Mouse (Mus musculus): ENCODE results near the gene Pign.

Pign gene

GRCm38 (mm10) chr1:105644093-105644492 lies 19.4 kb downstream of the Pign start:
- DNase-seq (ENCODE audit: low read depth, low spot score), result no peak
- Histone ChIP-seq H3K36me3 (ENCODE audit: control insufficient read depth, insufficient read depth, low read length, poor library complexity, severe bottlenecking) (peaks cover 11% of the 10 kb centered on the region; the same call in 1 of the 2 replicates), H3K27me3 (ENCODE audit: control insufficient read depth, insufficient read depth, low read length, poor library complexity, severe bottlenecking) (no peaks in the 10 kb centered on the region)

GRCm38 (mm10) chr1:105630481-105630880 lies 33.0 kb downstream of the Pign start:
- DNase-seq (ENCODE audit: low read depth, low spot score), result peak; percentile 54
- no peaks in the 10 kb centered on the region for H3K36me3 ChIP-seq (ENCODE audit: control insufficient read depth, insufficient read depth, low read length, poor library complexity, severe bottlenecking)
- H3K27me3 ChIP-seq (ENCODE audit: control insufficient read depth, insufficient read depth, low read length, poor library complexity, severe bottlenecking), result no peaks in the 10 kb centered on the region

- DNase-seq (ENCODE audit: low read depth, low spot score), result no peak
- 0 out of 2 replicates have a peak, but pooled peaks cover 9% of the 10 kb centered on the region for H3K36me3 ChIP-seq (ENCODE audit: control insufficient read depth, insufficient read depth, low read length, poor library complexity, severe bottlenecking)
- no peaks in the 10 kb centered on the region for H3K27me3 ChIP-seq (ENCODE audit: control insufficient read depth, insufficient read depth, low read length, poor library complexity, severe bottlenecking)
These were observed 73.8 kb downstream of the Pign start for GRCm38 (mm10) chr1:105589673-105590072.

- Histone ChIP-seq H3K27me3 (ENCODE audit: control insufficient read depth, insufficient read depth, low read length, poor library complexity, severe bottlenecking) (no peaks in the 10 kb centered on the region), H3K36me3 (ENCODE audit: control insufficient read depth, insufficient read depth, low read length, poor library complexity, severe bottlenecking) (0 out of 2 replicates have a peak, but pooled peaks cover 11% of the 10 kb centered on the region)
- no peak for DNase-seq (ENCODE audit: low read depth, low spot score)
These were observed 74.8 kb downstream of the Pign start for GRCm38 (mm10) chr1:105588697-105589096.

- DNase-seq (ENCODE audit: low read depth, low spot score), result no peak
- Histone ChIP-seq H3K36me3 (ENCODE audit: control insufficient read depth, insufficient read depth, low read length, poor library complexity, severe bottlenecking) (peaks cover 2% of the 10 kb centered on the region; the same call in 1 of the 2 replicates), H3K27me3 (ENCODE audit: control insufficient read depth, insufficient read depth, low read length, poor library complexity, severe bottlenecking) (no peaks in the 10 kb centered on the region)
These were observed 80.7 kb downstream of the Pign start for GRCm38 (mm10) chr1:105582800-105583199.

- Histone ChIP-seq H3K36me3 (ENCODE audit: control insufficient read depth, insufficient read depth, low read length, poor library complexity, severe bottlenecking) (peaks cover 2% of the 10 kb centered on the region; the same call in 1 of the 2 replicates), H3K27me3 (ENCODE audit: control insufficient read depth, insufficient read depth, low read length, poor library complexity, severe bottlenecking) (no peaks in the 10 kb centered on the region)
- no peak for DNase-seq (ENCODE audit: low read depth, low spot score)
These were observed 82.6 kb downstream of the Pign start for GRCm38 (mm10) chr1:105580909-105581308.

GRCm38 (mm10) chr1:105566051-105566450 lies 97.4 kb downstream of the Pign start:
- Histone ChIP-seq H3K27me3 (ENCODE audit: control insufficient read depth, insufficient read depth, low read length, poor library complexity, severe bottlenecking) (no peaks in the 10 kb centered on the region), H3K36me3 (ENCODE audit: control insufficient read depth, insufficient read depth, low read length, poor library complexity, severe bottlenecking) (no peaks in the 10 kb centered on the region)
- DNase-seq (ENCODE audit: low read depth, low spot score), result no peak

GRCm38 (mm10) chr1:105564289-105564688 lies 99.2 kb downstream of the Pign start:
- Histone ChIP-seq H3K27me3 (ENCODE audit: control insufficient read depth, insufficient read depth, low read length, poor library complexity, severe bottlenecking) (no peaks in the 10 kb centered on the region), H3K36me3 (ENCODE audit: control insufficient read depth, insufficient read depth, low read length, poor library complexity, severe bottlenecking) (peaks cover 2% of the 10 kb centered on the region; the same call in 1 of the 2 replicates)
- no peak for DNase-seq (ENCODE audit: low read depth, low spot score)

- DNase-seq (ENCODE audit: low read depth, low spot score), result peak; percentile 20
- Histone ChIP-seq H3K27me3 (ENCODE audit: control insufficient read depth, insufficient read depth, low read length, poor library complexity, severe bottlenecking) (no peaks in the 10 kb centered on the region), H3K36me3 (ENCODE audit: control insufficient read depth, insufficient read depth, low read length, poor library complexity, severe bottlenecking) (peaks cover 2% of the 10 kb centered on the region; the same call in 1 of the 2 replicates)
These were observed 99.7 kb downstream of the Pign start for GRCm38 (mm10) chr1:105563821-105564220.

GRCm38 (mm10) chr1:105556078-105556477 lies 107.4 kb downstream of the Pign start:
- no peaks in the 10 kb centered on the region for H3K27me3 ChIP-seq (ENCODE audit: control insufficient read depth, insufficient read depth, low read length, poor library complexity, severe bottlenecking)
- peaks cover 2% of the 10 kb centered on the region; the same call in 1 of the 2 replicates for H3K36me3 ChIP-seq (ENCODE audit: control insufficient read depth, insufficient read depth, low read length, poor library complexity, severe bottlenecking)
- DNase-seq (ENCODE audit: low read depth, low spot score), result no peak

GRCm38 (mm10) chr1:105555192-105555718 lies 108.2 kb downstream of the Pign start:
- no peaks in the 10 kb centered on the region for H3K27me3 ChIP-seq (ENCODE audit: control insufficient read depth, insufficient read depth, low read length, poor library complexity, severe bottlenecking)
- no peak for DNase-seq (ENCODE audit: low read depth, low spot score)
- no peaks in the 10 kb centered on the region for H3K36me3 ChIP-seq (ENCODE audit: control insufficient read depth, insufficient read depth, low read length, poor library complexity, severe bottlenecking)

- 0 out of 2 replicates have a peak, but pooled peaks cover 2% of the 10 kb centered on the region for H3K36me3 ChIP-seq (ENCODE audit: control insufficient read depth, insufficient read depth, low read length, poor library complexity, severe bottlenecking)
- DNase-seq (ENCODE audit: low read depth, low spot score), result no peak
- H3K27me3 ChIP-seq (ENCODE audit: control insufficient read depth, insufficient read depth, low read length, poor library complexity, severe bottlenecking), result no peaks in the 10 kb centered on the region
These were observed 110.3 kb downstream of the Pign start for GRCm38 (mm10) chr1:105553130-105553529.

- 0 out of 2 replicates have a peak, but pooled peaks cover 2% of the 10 kb centered on the region for H3K36me3 ChIP-seq (ENCODE audit: control insufficient read depth, insufficient read depth, low read length, poor library complexity, severe bottlenecking)
- H3K27me3 ChIP-seq (ENCODE audit: control insufficient read depth, insufficient read depth, low read length, poor library complexity, severe bottlenecking), result no peaks in the 10 kb centered on the region
- no peak for DNase-seq (ENCODE audit: low read depth, low spot score)
These were observed 113.3 kb downstream of the Pign start for GRCm38 (mm10) chr1:105550163-105550562.

- DNase-seq (ENCODE audit: low read depth, low spot score), result no peak
- Histone ChIP-seq H3K36me3 (ENCODE audit: control insufficient read depth, insufficient read depth, low read length, poor library complexity, severe bottlenecking) (0 out of 2 replicates have a peak, but pooled peaks cover 2% of the 10 kb centered on the region), H3K27me3 (ENCODE audit: control insufficient read depth, insufficient read depth, low read length, poor library complexity, severe bottlenecking) (no peaks in the 10 kb centered on the region)
These were observed 113.8 kb downstream of the Pign start for GRCm38 (mm10) chr1:105549648-105550047.

GRCm38 (mm10) chr1:105543051-105543450 lies 120.4 kb downstream of the Pign start:
- Histone ChIP-seq H3K36me3 (ENCODE audit: control insufficient read depth, insufficient read depth, low read length, poor library complexity, severe bottlenecking) (no peaks in the 10 kb centered on the region; the same call in 1 of the 2 replicates), H3K27me3 (ENCODE audit: control insufficient read depth, insufficient read depth, low read length, poor library complexity, severe bottlenecking) (no peaks in the 10 kb centered on the region)
- no peak for DNase-seq (ENCODE audit: low read depth, low spot score)

GRCm38 (mm10) chr1:105523768-105524167 lies 139.7 kb downstream of the Pign start:
- Histone ChIP-seq H3K36me3 (ENCODE audit: control insufficient read depth, insufficient read depth, low read length, poor library complexity, severe bottlenecking) (peaks cover 5% of the 10 kb centered on the region; the same call in 1 of the 2 replicates), H3K27me3 (ENCODE audit: control insufficient read depth, insufficient read depth, low read length, poor library complexity, severe bottlenecking) (no peaks in the 10 kb centered on the region)
- no peak for DNase-seq (ENCODE audit: low read depth, low spot score)
